Mouse (Mus musculus): ENCODE measurements around the gene Mllt6. TPM values are rescaled to one million over a fixed set of nuclear protein-coding genes. Genes with fewer than 3 reads are reported as not detected.

Mllt6 gene
- polyA plus RNA-seq, 1 experiment = 48.7 TPM

GRCm38 (mm10) chr11:97677381-97677780, 14.2 kb downstream of the Mllt6 start:
- Histone ChIP-seq H3K4me1 (ENCODE audit: control insufficient read depth, insufficient read depth, low read length) (no peaks in the 10 kb centered on the region), H3K27ac (ENCODE audit: insufficient read depth, low read depth, low read length) (no peak overlapping the region), H3K4me3 (ENCODE audit: insufficient read depth, low read length) (no peak overlapping the region)
- no peak for TF ChIP-seq CTCF (IDR thresholded peaks at IDR 0.05; ENCODE audit: low read depth, low read length)
- no peak for TF ChIP-seq POLR2A (IDR thresholded peaks at IDR 0.05; ENCODE audit: borderline replicate concordance, low read depth, low read length)

- Histone ChIP-seq H3K4me1 (ENCODE audit: control insufficient read depth, insufficient read depth, low read length) (no peaks in the 10 kb centered on the region), H3K4me3 (ENCODE audit: insufficient read depth, low read length) (no peak overlapping the region), H3K27ac (ENCODE audit: insufficient read depth, low read depth, low read length) (no peak overlapping the region)
- TF ChIP-seq CTCF (IDR thresholded peaks at IDR 0.05; ENCODE audit: low read depth, low read length) (no peak), POLR2A (IDR thresholded peaks at IDR 0.05; ENCODE audit: borderline replicate concordance, low read depth, low read length) (no peak)
Measured at GRCm38 (mm10) chr11:97677842-97678241, 14.6 kb downstream of the Mllt6 start.

DNA sequence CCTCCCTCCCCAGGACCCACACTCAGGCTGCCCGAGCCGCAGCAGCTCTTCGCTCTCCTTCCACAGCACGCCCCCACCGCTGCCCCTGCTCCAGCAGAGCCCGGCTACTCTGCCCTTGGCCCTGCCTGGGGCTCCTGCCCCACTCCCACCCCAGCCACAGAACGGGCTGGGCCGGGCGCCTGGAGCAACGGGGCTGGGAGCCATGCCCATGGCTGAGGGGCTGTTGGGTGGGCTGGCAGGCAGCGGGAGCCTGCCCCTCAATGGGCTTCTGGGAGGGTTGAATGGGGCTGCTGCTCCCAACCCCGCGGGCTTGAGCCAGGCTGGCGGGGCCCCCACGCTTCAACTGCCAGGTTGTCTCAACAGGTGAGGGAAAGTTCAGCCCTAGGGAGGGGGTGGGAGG, 15.1 kb downstream of the Mllt6 start:
- Histone ChIP-seq H3K4me1 (ENCODE audit: control insufficient read depth, insufficient read depth, low read length) (no peaks in the 10 kb centered on the region), H3K27ac (ENCODE audit: insufficient read depth, low read depth, low read length) (no peak overlapping the region), H3K4me3 (ENCODE audit: insufficient read depth, low read length) (no peak overlapping the region)
- TF ChIP-seq POLR2A (IDR thresholded peaks at IDR 0.05; ENCODE audit: borderline replicate concordance, low read depth, low read length) = no peak
- TF ChIP-seq CTCF (IDR thresholded peaks at IDR 0.05; ENCODE audit: low read depth, low read length) = no peak

DNA sequence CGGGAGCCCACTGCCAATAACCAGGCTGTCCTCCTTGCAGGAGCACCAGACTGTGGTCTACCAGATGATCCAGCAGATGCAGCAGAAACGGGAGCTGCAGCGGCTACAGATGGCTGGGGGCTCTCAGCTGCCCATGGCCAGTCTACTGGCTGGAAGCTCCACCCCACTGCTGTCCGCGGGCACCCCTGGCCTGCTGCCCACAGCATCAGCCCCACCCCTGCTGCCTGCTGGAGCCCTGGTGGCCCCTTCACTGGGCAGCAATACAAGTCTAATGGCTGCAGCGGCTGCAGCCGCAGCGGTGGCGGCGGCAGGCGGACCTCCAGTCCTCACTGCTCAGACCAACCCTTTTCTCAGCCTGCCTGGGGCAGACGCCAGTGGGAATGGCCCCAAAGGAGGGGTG, 17.2 kb downstream of the Mllt6 start:
- peaks cover 17% of the 10 kb centered on the region for H3K4me1 ChIP-seq (ENCODE audit: control insufficient read depth, insufficient read depth, low read length)
- TF ChIP-seq CTCF (IDR thresholded peaks at IDR 0.05; ENCODE audit: low read depth, low read length) = no peak
- TF ChIP-seq POLR2A (IDR thresholded peaks at IDR 0.05; ENCODE audit: borderline replicate concordance, low read depth, low read length) = no peak
- no peak overlapping the region for H3K27ac ChIP-seq (ENCODE audit: insufficient read depth, low read depth, low read length)
- H3K4me3 ChIP-seq (ENCODE audit: insufficient read depth, low read length) = no peak overlapping the region

DNA sequence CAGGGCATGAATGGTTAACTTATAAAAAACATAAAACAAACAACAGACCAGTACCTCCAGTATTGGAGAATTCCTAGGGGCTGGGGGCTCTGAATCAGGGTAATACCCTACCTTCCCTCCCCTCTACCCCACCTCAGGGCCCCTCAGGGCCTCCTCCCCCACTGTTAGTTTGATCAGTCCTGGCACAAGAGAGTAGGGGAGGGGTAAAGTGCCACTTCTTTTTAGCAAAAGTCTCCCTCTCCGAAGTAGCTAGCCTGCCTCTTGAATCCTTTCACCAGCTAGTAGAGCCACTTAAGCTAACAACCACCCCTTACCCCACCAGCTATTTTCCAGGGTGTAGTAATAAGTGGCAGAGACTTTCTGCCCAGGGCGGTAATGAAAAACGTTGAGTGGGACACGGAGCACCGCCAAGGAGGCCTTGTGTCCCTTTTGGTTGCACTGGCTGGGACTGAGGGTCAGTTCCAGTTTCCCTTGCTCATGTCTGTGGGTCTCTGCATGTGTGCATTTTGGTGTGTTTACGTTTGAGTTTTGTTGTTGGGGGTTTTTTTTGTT, 19.4 kb downstream of the Mllt6 start:
- no peak overlapping the region for H3K4me3 ChIP-seq (ENCODE audit: insufficient read depth, low read length)
- H3K27ac ChIP-seq (ENCODE audit: insufficient read depth, low read depth, low read length) = no peak overlapping the region
- no peak for TF ChIP-seq POLR2A (IDR thresholded peaks at IDR 0.05; ENCODE audit: borderline replicate concordance, low read depth, low read length)
- TF ChIP-seq CTCF (IDR thresholded peaks at IDR 0.05; ENCODE audit: low read depth, low read length) = no peak
- peaks cover 27% of the 10 kb centered on the region for H3K4me1 ChIP-seq (ENCODE audit: control insufficient read depth, insufficient read depth, low read length)

GRCm38 (mm10) chr11:97684063-97684680, 21.0 kb downstream of the Mllt6 start:
- peak overlapping the region; percentile 17; the same call in 1 of the 2 replicates for H3K27ac ChIP-seq (ENCODE audit: insufficient read depth, low read depth, low read length)
- TF ChIP-seq CTCF (IDR thresholded peaks at IDR 0.05; ENCODE audit: low read depth, low read length) = no peak
- TF ChIP-seq POLR2A (IDR thresholded peaks at IDR 0.05; ENCODE audit: borderline replicate concordance, low read depth, low read length) = no peak
- H3K4me1 ChIP-seq (ENCODE audit: control insufficient read depth, insufficient read depth, low read length) = peaks cover 27% of the 10 kb centered on the region
- no peak overlapping the region for H3K4me3 ChIP-seq (ENCODE audit: insufficient read depth, low read length)

DNA sequence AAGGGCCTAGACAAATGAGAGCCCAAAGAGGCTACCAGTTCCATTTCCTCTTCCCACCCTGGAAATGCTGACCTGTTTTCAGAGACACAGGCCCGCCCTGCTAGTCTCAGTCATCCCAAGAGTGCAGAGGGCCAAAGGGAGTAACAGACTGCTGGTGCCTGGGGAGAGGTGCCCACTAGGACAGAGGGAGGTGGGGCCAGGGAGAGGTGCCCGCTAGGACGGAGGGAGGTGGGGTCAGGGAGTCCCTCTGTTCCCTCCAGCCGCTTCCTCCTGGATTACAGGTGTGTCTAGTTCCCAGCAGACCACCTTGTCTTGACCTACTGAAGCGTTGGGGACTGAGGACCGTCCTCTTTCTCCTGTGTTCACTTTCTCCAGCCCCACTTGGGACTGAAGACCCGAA, 21.6 kb downstream of the Mllt6 start:
- TF ChIP-seq CTCF (IDR thresholded peaks at IDR 0.05; ENCODE audit: low read depth, low read length) (no peak), POLR2A (IDR thresholded peaks at IDR 0.05; ENCODE audit: borderline replicate concordance, low read depth, low read length) (no peak)
- peaks cover 27% of the 10 kb centered on the region for H3K4me1 ChIP-seq (ENCODE audit: control insufficient read depth, insufficient read depth, low read length)
- H3K27ac ChIP-seq (ENCODE audit: insufficient read depth, low read depth, low read length) = peak overlapping the region; percentile 17; the same call in 1 of the 2 replicates
- H3K4me3 ChIP-seq (ENCODE audit: insufficient read depth, low read length) = no peak overlapping the region

GRCm38 (mm10) chr11:97685613-97686321, 22.6 kb downstream of the Mllt6 start, which contains the start of gene Cisd3:
Gene Cisd3 (plus strand): TSS chr11:97685826.
- TF ChIP-seq POLR2A (IDR thresholded peaks at IDR 0.05; ENCODE audit: borderline replicate concordance, low read depth, low read length) (no peak), CTCF (IDR thresholded peaks at IDR 0.05; ENCODE audit: low read depth, low read length) (no peak)
- Histone ChIP-seq H3K4me3 (ENCODE audit: insufficient read depth, low read length) (peak within 1 kb of the TSS; percentile 60), H3K4me1 (ENCODE audit: control insufficient read depth, insufficient read depth, low read length) (peaks cover 27% of the 10 kb centered on the region), H3K27ac (ENCODE audit: insufficient read depth, low read depth, low read length) (peak within 1 kb of the TSS; percentile 15; the same call in 1 of the 2 replicates)

DNA sequence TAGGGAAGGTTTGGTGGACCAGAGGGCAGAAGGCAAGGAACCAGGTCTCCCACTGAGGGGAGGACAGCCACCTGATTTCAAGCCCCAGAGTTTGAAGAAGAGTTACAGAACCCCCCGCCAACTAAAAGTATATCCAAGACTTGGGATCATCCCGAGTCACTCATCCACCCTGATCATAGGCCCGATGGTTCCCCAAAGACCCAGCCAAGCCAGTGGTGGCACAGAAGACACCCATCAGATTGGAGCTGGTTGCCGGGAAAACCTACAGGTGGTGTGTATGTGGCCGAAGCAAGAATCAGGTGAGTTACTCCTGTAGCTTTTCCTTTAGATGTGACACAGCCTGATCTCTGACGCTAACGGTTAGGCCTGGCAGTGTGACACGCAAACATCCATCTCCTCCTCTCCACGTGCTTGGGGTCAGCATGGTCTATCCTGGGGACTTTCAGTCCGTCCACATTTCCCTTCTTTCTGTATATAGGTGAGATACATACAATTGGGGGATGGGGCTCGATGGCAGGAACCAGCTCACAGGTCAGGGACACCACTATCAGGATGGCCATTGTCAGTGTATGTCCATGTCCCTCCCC, 23.2 kb downstream of the Mllt6 start:
- Histone ChIP-seq H3K4me3 (ENCODE audit: insufficient read depth, low read length) (peak overlapping the region; percentile 60), H3K4me1 (ENCODE audit: control insufficient read depth, insufficient read depth, low read length) (peaks cover 27% of the 10 kb centered on the region), H3K27ac (ENCODE audit: insufficient read depth, low read depth, low read length) (no peak overlapping the region)
- TF ChIP-seq POLR2A (IDR thresholded peaks at IDR 0.05; ENCODE audit: borderline replicate concordance, low read depth, low read length) = no peak
- no peak for TF ChIP-seq CTCF (IDR thresholded peaks at IDR 0.05; ENCODE audit: low read depth, low read length)
